Mouse (Mus musculus): ENCODE data around the gene Tfrc.
"Not testable (repeated sequence)": the region's sequence is repeated elsewhere in the genome, so short reads cannot be mapped to it uniquely, and the experiment has no call there.

Tfrc gene

GRCm38 (mm10) chr16:32610460-32611255 lies 1.9 kb downstream of the Tfrc start:
- in situ Hi-C loops (cut with MboI, MseI) = loop anchor here in 1 of 2 experiments (10.0 kb wide), 1 partner anchor 326 kb away; no protein-coding TSS in a partner anchor

DNA sequence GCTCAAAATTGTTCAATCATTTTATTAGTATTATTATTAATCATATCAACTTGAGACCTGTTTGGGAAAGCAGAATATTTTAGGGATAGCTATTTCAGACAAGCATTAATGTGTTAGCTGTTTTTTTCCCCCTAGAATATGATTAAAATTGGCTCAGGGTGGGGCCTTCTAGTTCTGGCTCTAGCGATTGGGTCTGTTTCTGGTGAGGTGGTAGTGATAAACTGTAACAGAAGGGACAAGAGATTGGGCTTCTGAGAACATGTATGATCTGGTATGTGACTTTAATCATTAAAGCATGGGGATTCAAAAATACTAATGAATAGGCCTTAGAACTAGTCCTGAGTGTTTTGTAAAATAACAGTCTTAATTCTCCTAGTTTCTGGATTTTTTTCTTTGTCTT lies 3.3 kb downstream of the Tfrc start:
- in situ Hi-C loops (cut with MboI, MseI) = loop anchor here in 1 of 2 experiments (10.0 kb wide), 1 partner anchor 327 kb away; no protein-coding TSS in a partner anchor

GRCm38 (mm10) chr16:32613269-32613834 lies 4.6 kb downstream of the Tfrc start:
- in situ Hi-C loops (cut with MboI, MseI) = loop anchor here in 1 of 2 experiments (10.0 kb wide), 1 partner anchor 329 kb away; no protein-coding TSS in a partner anchor

DNA sequence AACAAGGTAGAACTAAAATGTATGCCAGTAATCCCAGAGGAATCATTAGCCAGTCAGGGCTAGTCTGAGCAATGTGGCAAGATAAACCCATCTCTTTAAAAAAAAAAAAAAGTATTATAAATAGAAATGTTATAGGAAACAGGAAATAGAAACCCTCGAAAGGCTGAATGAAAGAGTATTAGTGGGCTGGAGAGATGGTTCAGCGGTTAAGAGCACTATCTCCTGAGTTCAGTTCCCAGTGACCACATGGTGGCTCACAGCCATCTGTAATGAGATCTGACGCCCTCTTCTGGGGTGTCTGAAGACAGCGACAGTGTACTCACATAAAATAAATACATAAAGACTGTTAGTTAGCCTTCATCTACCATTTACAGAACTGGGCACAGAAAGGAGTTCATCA lies 5.3 kb downstream of the Tfrc start:
- in situ Hi-C loops (cut with MboI, MseI) = loop anchor here in 1 of 2 experiments (10.0 kb wide), 1 partner anchor 329 kb away; no protein-coding TSS in a partner anchor

DNA sequence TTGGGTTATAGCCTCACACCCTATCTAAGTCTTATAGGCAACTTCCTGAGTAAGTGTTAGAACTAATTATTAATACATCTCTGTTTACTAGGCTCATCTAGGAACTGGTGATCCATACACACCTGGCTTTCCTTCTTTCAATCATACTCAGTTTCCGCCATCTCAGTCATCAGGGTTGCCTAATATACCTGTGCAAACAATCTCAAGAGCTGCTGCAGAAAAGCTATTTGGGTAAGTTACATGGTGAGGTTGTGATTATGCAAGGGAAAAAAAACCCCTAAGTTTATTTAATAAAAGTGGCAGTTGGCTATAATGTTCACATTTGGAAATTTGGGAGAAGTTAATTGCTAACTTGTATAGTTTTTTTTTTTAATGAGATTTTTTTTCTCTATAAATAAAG lies 10.2 kb downstream of the Tfrc start:
- in situ Hi-C loops (cut with MboI, MseI) = loop anchor here in 1 of 2 experiments (10.0 kb wide), 1 partner anchor 334 kb away; no protein-coding TSS in a partner anchor

- in situ Hi-C loops (cut with MboI, MseI) = loop anchor here in 1 of 2 experiments (10.0 kb wide), 1 partner anchor 343 kb away; no protein-coding TSS in a partner anchor
These were observed 19.4 kb downstream of the Tfrc start for GRCm38 (mm10) chr16:32628140-32628539.

- in situ Hi-C loops (cut with MboI, MseI) = loop anchor here (5.0 to 10.0 kb wide), 2 partner anchors 45 to 118 kb away; no protein-coding TSS in a partner anchor
These were observed 23.7 kb downstream of the Tfrc start for GRCm38 (mm10) chr16:32632328-32632824.

DNA sequence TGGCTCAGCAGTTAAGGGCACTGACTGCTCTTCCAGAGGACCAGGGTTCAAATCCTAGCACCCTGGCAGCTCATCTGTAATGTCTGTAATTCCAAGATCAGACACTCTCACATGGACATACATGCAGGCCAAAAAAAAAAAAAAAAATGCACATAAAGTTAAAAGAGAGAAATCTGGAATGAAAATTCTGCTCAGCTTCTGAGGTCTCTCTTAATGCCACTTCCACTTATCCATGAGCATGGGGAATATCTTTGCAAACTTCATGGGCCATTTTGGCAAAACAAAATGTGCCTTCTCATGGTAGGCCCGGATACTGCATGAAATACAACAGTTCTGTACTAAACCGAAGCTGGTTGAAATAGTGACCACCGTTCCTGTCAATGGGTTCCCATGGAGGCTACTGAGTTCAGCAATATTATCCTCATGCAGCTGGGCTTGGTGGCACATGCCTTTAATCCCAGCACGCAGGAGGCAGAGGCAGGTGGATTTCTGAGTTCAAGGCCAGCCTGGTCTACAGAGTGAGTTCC lies 24.8 kb downstream of the Tfrc start:
- in situ Hi-C loops (cut with MboI, MseI) = loop anchor here (5.0 to 10.0 kb wide), 2 partner anchors 44 to 119 kb away; no protein-coding TSS in a partner anchor

- in situ Hi-C loops (cut with MboI, MseI) = loop anchor here (5.0 to 10.0 kb wide), 2 partner anchors 43 to 119 kb away; no protein-coding TSS in a partner anchor
These were observed 25.5 kb downstream of the Tfrc start for GRCm38 (mm10) chr16:32634183-32634582.

DNA sequence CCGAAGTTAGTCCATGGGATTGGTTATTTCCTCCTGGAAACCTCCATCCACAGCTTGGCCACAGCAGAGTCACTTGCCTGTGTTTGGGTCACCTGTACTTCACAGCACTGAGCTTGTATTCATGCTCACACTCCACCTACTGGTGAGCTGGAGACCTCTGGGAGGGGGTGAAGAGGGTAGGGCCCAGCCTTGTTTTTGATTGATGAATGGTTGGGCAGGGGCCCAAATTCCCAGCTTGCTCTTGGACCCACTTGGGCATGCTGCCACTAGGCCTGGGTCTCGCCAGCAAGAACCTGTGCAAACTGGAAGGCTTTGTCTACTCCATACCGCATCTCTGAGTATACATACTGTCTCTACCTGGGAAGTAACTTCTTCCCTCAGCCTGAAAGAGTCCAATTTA lies 26.6 kb downstream of the Tfrc start:
- in situ Hi-C loops (cut with MboI, MseI) = loop anchor here in 1 of 2 experiments (10.0 kb wide), 1 partner anchor 121 kb away; no protein-coding TSS in a partner anchor

DNA sequence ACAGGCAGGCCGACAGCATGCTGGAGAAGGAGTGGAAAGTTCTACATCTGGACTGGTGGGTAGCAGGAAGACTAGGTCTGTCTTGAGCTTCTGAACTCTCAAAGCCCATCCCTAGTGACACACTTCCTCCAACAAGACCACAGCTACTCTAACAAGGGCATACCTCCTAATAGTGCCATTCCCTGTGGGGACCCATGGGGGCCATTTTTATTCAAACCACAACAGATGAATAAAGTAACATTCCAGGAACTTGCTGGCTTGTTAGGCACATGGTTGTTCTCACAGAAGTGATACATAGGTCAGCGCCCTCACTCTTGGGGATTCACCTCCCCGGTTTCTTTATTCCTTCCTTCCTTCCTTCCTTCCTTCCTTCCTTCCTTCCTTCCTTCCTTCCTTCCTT lies 27.6 kb downstream of the Tfrc start:
- in situ Hi-C loops (cut with MboI, MseI) = loop anchor here in 1 of 2 experiments (10.0 kb wide), 1 partner anchor 122 kb away; no protein-coding TSS in a partner anchor

GRCm38 (mm10) chr16:32636871-32637521 lies 28.3 kb downstream of the Tfrc start:
- in situ Hi-C loops (cut with MboI, MseI) = loop anchor here in 1 of 2 experiments (10.0 kb wide), 1 partner anchor 122 kb away; no protein-coding TSS in a partner anchor

GRCm38 (mm10) chr16:32638476-32638875 lies 29.8 kb downstream of the Tfrc start:
- in situ Hi-C loops (cut with MboI, MseI) = loop anchor here in 1 of 2 experiments (10.0 kb wide), 1 partner anchor 124 kb away; no protein-coding TSS in a partner anchor

- in situ Hi-C loops (cut with MboI, MseI) = no loop called here
These were observed 31.4 kb downstream of the Tfrc start for GRCm38 (mm10) chr16:32640096-32640495.

DNA sequence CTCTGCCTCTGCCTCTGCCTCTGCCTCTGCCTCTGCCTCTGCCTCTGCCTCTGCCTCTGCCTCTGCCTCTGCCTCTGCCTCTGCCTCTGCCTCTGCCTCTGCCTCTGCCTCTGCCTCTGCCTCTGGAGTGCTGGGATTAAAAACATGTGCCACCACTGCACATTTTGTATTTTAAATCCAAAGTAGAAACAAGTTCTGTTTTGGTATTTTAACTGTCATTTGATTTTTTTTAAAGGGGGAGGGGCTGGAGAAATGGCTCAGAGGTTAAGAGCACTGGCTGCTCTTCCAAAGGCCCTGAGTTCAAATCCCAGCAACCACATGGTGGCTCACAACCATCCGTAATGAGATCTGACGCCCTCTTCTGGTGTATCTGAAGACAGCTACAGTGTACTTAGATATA lies 32.0 kb downstream of the Tfrc start:
- in situ Hi-C loops (cut with MboI, MseI) = not testable (repeated sequence)

GRCm38 (mm10) chr16:32641440-32642219 lies 32.9 kb downstream of the Tfrc start:
- in situ Hi-C loops (cut with MboI, MseI) = no loop called here

GRCm38 (mm10) chr16:32642280-32642679 lies 33.6 kb downstream of the Tfrc start:
- in situ Hi-C loops (cut with MboI, MseI) = no loop called here

DNA sequence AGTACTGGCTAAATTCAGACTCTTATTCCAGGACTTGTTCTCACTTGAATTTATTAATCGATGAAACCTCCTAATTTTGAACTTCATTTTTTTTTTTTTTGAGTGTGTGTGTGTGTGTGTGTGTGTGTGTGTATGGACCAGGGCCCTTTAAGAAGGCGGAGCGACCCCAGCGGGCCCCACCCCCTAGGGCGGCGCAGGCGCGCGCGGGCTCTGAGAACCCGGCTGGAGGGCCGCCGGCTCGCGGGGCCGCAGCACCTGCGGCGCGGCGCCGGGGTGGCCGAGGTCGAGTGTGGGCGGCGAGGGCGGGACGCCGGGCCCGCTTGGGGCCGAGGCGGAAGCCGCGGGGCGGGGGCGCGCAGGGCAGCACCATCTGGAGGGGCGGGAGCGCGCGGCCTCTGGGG lies 34.9 kb downstream of the Tfrc start, which contains the start of gene Tnk2:
TSS of gene Tnk2 (plus strand) at position 214 of the 401 bp plus-strand sequence.
- in situ Hi-C loops (cut with MboI, MseI) = no loop called here

DNA sequence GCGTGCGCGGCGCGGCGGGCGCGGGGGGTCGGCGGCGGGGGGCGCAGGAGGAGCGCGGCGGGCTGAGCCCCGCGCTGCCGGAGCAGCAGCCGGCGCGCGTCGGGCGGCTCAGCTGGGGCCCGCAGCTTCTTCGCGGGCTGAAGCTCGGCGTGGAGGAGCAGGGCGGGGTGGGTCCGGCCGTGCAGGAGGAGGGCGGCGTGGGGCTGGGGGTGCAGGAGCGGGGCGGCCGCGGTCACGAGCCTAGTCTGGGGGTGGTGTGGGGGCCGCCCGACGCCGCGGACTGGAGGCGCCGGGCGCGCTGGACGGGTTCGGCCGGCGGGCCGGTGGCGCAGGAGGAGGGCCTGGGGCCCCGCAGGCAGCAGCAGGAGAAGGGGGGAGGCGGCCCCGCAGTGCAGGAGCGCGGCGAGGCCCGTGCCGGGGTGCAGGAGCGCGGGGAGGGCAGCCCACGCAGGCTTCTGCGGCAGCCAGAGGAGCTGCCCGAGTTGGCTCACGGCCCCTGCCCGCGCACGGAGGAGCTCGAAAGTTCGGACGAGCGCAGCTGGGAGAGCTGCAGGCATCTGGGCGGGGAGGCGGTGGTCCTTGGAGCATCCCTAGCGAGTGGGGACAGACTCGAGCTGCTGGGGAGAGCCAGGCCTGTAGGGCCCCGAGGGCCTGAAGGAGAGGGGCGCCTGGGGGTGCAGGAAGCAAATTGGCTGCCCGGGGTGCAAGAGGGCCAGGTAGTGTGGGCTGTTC lies 35.5 kb downstream of the Tfrc start:
- in situ Hi-C loops (cut with MboI, MseI) = no loop called here
